Mouse (Mus musculus) neural tube, embryonic 13.5 days (tissue): ENCODE results near the gene Cers3. TPM values are rescaled to one million over a fixed set of nuclear protein-coding genes. Genes with fewer than 3 reads are reported as not detected.

Experiments
- ATAC-seq: fragments of 200-750 bp; cut with Nextera tagmentation; 2 replicates; pipeline ENCODE4 v1.8.0; 2017; ENCODE audit warnings: low read depth, mild to moderate bottlenecking, moderate TSS enrichment, moderate library complexity
- H3K27ac ChIP-seq: fragments of 300-500 bp; sonication (generic); replicated peaks from 2 replicates; pipeline ENCODE4 v1.5.1; 2015; ENCODE audit warnings: moderate library complexity, mild to moderate bottlenecking, inconsistent platforms
- H3K27me3 ChIP-seq: fragments of 300-500 bp; sonication (generic); 2 replicates; pipeline ENCODE4 v1.6.1; 2015; ENCODE audit warnings: mild to moderate bottlenecking, inconsistent platforms
- H3K36me3 ChIP-seq: fragments of 300-500 bp; sonication (generic); 2 replicates; pipeline ENCODE4 v1.6.1; 2015; ENCODE audit warnings: mild to moderate bottlenecking, inconsistent platforms
- H3K4me1 ChIP-seq: fragments of 300-500 bp; sonication (generic); replicated peaks from 2 replicates; pipeline ENCODE4 v1.6.1; 2015; ENCODE audit warnings: inconsistent platforms
- H3K4me2 ChIP-seq: fragments of 300-500 bp; sonication (generic); 2 replicates; pipeline ENCODE4 v1.6.1; 2015; ENCODE audit warnings: inconsistent platforms, mild to moderate bottlenecking, moderate library complexity
- H3K4me3 ChIP-seq: fragments of 300-500 bp; sonication (generic); 2 replicates; pipeline ENCODE4 v1.5.1; 2015; ENCODE audit warnings: mild to moderate bottlenecking, inconsistent platforms
- H3K9ac ChIP-seq: fragments of 300-500 bp; sonication (generic); 2 replicates; pipeline ENCODE4 v1.6.1; 2015; ENCODE audit warnings: moderate library complexity, mild to moderate bottlenecking, inconsistent platforms
- H3K9me3 ChIP-seq: fragments of 300-500 bp; sonication (generic); 2 replicates; pipeline ENCODE4 v1.6.1; 2016; ENCODE audit warnings: inconsistent platforms
- WGBS: fragments of 180-500 bp; shearing (Covaris S2); methylation state at CpG from one replicate; pipeline ENCODE4 v1.1.7; 2015; 5-methylcytosine and 5-hydroxymethylcytosine counted together
- polyA plus RNA-seq: library from polyadenylated mRNA; unstranded; fragments of >200 nt; fragmentation: Nextera tagmentation; extraction: Ambion mirVana; gene quantifications from 2 replicates; pipeline ENCODE4 v1.2.1, GENCODE M21; 2015

The Cers3 gene
- polyA plus RNA-seq, 1 experiment from 2014 or later = 0.33 TPM

DNA sequence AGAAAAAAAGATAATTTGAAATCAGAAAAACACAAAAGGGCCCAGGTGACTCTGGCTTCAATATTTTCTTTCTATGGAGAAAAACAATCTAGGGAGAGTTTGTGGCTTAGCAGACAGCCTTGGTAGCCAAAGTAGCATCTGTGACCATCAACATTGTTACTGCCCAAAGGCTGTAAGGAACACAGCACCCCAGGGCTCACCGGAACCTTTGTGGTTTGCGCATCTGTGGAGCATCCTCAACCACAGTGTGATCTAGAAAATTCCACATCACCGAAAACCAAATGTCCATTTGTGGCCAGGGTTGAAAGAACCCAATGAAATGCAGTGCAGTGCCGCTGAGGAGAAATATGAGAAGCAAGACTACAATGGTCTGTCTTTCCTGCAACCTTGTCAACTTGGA is 69.0 kb downstream of the Cers3 start:
- Histone ChIP-seq H3K4me2 (no peak overlapping the region), H3K4me1 (0 out of 2 replicates have a peak, but pooled peaks cover 7% of the 10 kb centered on the region), H3K9ac (no peak overlapping the region), H3K9me3 (no peaks in the 10 kb centered on the region), H3K27me3 (no peaks in the 10 kb centered on the region), H3K36me3 (no peaks in the 10 kb centered on the region), H3K4me3 (no peak overlapping the region), H3K27ac (no peak overlapping the region)
- 87% methylated on average over 4 of the region's 4 CpGs for WGBS
- ATAC-seq = no peak

DNA sequence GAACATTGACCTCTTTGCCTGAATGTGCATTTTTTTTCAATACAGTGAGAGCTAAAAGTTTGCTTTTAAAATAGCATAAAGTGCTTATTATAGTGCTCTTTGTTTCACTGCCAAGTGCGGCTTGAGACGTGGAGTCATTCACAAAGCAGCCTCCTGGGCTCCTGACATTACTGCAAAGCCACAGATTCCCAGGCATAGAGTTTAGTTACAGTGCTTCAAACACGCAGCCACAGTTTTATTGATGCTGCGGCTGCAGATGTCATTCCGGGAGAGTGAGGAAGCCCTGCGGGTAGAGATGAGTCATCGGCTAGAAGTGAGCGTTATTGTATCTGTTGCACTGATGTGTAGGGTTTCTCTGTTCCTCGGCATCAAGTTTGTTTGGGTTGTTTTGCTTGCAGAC is 69.4 kb downstream of the Cers3 start:
- WGBS = 50% methylated on average over 9 of the region's 9 CpGs
- Histone ChIP-seq H3K27me3 (no peaks in the 10 kb centered on the region), H3K4me3 (no peak overlapping the region), H3K36me3 (no peaks in the 10 kb centered on the region), H3K9me3 (no peaks in the 10 kb centered on the region), H3K4me2 (no peak overlapping the region), H3K4me1 (0 out of 2 replicates have a peak, but pooled peaks cover 7% of the 10 kb centered on the region), H3K9ac (no peak overlapping the region), H3K27ac (no peak overlapping the region)
- no peak for ATAC-seq

- Histone ChIP-seq H3K4me3 (no peak overlapping the region), H3K9me3 (no peaks in the 10 kb centered on the region), H3K4me2 (no peak overlapping the region), H3K4me1 (0 out of 2 replicates have a peak, but pooled peaks cover 7% of the 10 kb centered on the region), H3K36me3 (no peaks in the 10 kb centered on the region), H3K27me3 (no peaks in the 10 kb centered on the region), H3K9ac (no peak overlapping the region), H3K27ac (no peak overlapping the region)
- ATAC-seq = no peak
- WGBS = 87% methylated on average over 1 of the region's 1 CpGs
These were observed 69.9 kb downstream of the Cers3 start for GRCm38 (mm10) chr7:66813172-66813571.

- Histone ChIP-seq H3K27me3 (no peaks in the 10 kb centered on the region), H3K4me1 (0 out of 2 replicates have a peak, but pooled peaks cover 7% of the 10 kb centered on the region), H3K4me2 (no peak overlapping the region), H3K4me3 (no peak overlapping the region), H3K27ac (no peak overlapping the region), H3K36me3 (no peaks in the 10 kb centered on the region), H3K9me3 (no peaks in the 10 kb centered on the region), H3K9ac (no peak overlapping the region)
- no peak for ATAC-seq
- 81% methylated on average over 6 of the region's 6 CpGs for WGBS
These were observed 72.2 kb downstream of the Cers3 start for GRCm38 (mm10) chr7:66815526-66815925.

GRCm38 (mm10) chr7:66820034-66820433 is 76.7 kb downstream of the Cers3 start:
- no peak overlapping the region for H3K9ac ChIP-seq
- no peak for ATAC-seq
- H3K27me3 ChIP-seq = no peaks in the 10 kb centered on the region
- no peak overlapping the region for H3K27ac ChIP-seq
- no peaks in the 10 kb centered on the region for H3K9me3 ChIP-seq
- H3K4me2 ChIP-seq = no peak overlapping the region
- no peaks in the 10 kb centered on the region for H3K4me1 ChIP-seq
- H3K4me3 ChIP-seq = no peak overlapping the region
- no peaks in the 10 kb centered on the region for H3K36me3 ChIP-seq
- 27% methylated on average over 6 of the region's 6 CpGs for WGBS

DNA sequence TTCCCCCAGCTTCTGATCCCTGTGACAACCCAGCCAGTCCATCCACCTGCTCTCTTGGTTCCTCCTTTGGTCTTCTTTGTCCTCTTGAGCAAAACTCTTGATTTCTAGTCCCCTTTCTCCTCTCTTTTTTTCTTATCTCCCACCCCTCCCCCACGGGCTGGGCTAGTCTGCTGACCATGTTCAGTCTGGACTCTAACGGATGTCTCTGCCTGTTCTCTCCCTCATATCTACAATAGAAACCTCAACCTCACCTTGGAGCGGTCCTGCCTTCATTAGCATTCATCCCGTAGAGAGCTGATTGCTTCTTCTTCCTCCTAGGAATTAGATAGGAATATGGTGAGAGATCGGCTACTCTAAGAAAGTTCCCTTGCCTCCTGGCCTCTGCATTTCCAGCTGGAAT is 87.5 kb downstream of the Cers3 start:
- H3K9me3 ChIP-seq = no peaks in the 10 kb centered on the region
- no peak overlapping the region for H3K27ac ChIP-seq
- no peak overlapping the region for H3K4me2 ChIP-seq
- H3K27me3 ChIP-seq = no peaks in the 10 kb centered on the region
- peaks cover 7% of the 10 kb centered on the region; the same call in 1 of the 2 replicates for H3K4me1 ChIP-seq
- H3K9ac ChIP-seq = no peak overlapping the region
- 87% methylated on average over 5 of the region's 5 CpGs for WGBS
- ATAC-seq = no peak
- H3K4me3 ChIP-seq = no peak overlapping the region
- H3K36me3 ChIP-seq = no peaks in the 10 kb centered on the region

DNA sequence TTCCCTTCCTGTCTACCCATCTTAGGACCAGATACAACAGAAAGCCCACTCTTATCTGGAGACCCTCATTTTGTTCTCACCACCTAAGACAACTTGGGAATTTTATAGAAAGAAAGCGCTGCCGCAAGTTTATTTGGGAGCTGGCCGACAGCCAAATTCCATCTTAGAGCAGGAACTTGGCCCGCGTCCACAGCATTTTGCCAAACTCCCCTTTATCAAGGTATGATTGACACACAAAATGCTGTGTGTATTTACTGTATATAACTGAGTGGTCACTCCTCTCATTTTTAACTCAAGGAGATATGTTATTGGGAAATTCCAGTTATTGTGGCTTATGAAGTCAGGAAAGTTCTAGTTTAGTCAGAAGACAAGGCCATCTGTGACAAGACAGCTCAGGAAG is 88.0 kb downstream of the Cers3 start:
- Histone ChIP-seq H3K4me3 (no peak overlapping the region), H3K27ac (no peak overlapping the region), H3K4me1 (peaks cover 7% of the 10 kb centered on the region; the same call in 1 of the 2 replicates), H3K27me3 (no peaks in the 10 kb centered on the region), H3K36me3 (no peaks in the 10 kb centered on the region), H3K4me2 (no peak overlapping the region), H3K9ac (no peak overlapping the region), H3K9me3 (no peaks in the 10 kb centered on the region)
- WGBS = 68% methylated on average over 5 of the region's 5 CpGs
- ATAC-seq = no peak

DNA sequence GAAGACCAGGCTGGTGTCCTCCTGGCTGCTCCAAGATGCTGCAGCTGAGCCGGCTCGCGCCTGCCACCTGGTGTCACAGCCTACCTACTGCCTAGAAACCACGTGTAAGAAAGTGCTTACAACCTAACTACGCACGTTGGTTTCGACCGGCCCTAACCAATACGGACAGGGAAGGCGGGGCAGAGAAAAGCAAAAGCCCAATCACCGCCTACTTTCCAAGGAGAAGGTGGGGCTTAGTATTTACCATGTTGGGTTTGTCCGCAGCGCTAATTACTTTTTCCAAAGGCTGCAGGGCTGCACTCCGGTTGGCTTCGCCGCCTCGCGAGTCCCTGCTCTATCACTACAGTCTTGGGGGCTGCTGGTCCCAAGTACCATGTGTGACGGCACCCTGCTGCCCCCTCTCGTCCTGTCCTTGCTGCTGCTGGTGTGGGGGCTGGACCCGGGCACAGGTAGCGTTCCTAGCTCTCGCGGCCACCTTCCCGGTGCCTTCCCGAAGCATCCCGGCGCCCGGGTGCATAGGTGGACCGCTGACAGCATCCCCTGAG is 96.2 kb downstream of the Cers3 start, which contains the start of gene Adamts17:
TSS of gene Adamts17 (plus strand) at position 273 of the 545 bp plus-strand sequence.
- H3K9me3 ChIP-seq = no peaks in the 10 kb centered on the region
- peaks cover 25% of the 10 kb centered on the region for H3K4me1 ChIP-seq
- peak within 1 kb of the TSS; percentile 73 for H3K4me3 ChIP-seq
- H3K9ac ChIP-seq = peak within 1 kb of the TSS; percentile 80
- no peaks in the 10 kb centered on the region for H3K36me3 ChIP-seq
- under 1% methylated on average over 30 of the region's 30 CpGs for WGBS
- H3K27ac ChIP-seq = peak within 1 kb of the TSS; percentile 78
- ATAC-seq = peak; percentile 99
- H3K27me3 ChIP-seq = peaks cover 31% of the 10 kb centered on the region
- H3K4me2 ChIP-seq = peak within 1 kb of the TSS; percentile 98

DNA sequence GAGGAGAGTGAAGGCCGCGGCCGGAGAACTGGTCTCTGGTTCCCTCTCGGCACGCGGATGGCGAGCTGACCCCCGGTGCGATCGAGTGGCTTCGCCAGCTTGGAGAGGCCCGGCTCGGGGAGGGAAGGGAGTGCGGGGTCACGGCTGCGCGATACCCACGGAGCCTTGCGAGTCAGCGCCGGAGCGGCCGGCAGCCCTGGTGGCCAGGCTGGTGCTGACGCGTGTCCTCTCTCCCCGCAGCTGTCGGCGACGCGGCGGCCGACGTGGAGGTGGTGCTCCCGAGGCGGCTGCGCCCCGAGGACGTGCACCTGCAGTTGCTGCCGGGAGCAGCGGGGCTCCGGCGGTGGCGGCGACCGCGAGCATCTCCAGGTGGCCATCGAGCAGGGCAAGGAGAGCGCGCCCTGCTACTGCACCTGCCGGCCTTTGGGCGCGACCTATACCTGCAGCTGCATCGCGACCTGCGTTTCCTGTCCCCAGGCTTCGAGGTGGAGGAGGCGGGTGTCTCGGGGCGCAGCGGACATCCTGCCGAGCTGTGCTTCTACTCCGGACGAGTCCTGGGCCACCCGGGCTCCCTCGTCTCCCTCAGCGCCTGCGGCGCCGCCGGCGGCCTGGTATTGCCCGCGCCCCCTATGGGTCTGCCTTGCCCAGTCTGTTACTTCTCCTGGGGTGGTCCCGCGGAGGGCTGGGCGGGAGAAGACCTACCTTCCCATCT is 96.9 kb downstream of the Cers3 start:
- Histone ChIP-seq H3K36me3 (no peaks in the 10 kb centered on the region), H3K9ac (peak overlapping the region; percentile 80), H3K4me3 (peak overlapping the region; percentile 73), H3K9me3 (no peaks in the 10 kb centered on the region), H3K4me2 (peak overlapping the region; percentile 98), H3K27ac (peak overlapping the region; percentile 78), H3K27me3 (peaks cover 31% of the 10 kb centered on the region), H3K4me1 (peaks cover 25% of the 10 kb centered on the region)
- ATAC-seq = peak; percentile 76
- under 1% methylated on average over 67 of the region's 76 CpGs for WGBS

DNA sequence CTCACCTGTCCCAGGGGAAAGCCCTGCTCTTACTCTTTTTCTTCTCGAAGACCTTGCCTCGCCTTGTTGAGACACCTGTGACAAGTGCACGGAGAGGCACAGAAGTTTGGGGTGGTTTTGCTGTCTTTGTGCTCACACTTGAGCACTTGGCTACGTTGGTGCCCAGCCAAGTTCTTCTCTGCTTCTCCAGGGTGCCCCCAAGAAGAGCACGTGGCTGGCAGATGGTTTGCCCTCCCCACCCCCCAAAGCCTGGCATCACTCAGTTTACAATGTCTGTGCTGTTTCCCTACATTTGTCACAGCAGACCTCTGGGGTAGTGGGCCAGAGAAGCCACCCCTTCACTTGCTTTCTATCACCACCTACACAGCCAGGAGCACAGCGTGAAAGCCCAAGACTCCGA is 97.9 kb downstream of the Cers3 start:
- Histone ChIP-seq H3K4me2 (peak overlapping the region; percentile 98), H3K9ac (peak overlapping the region; percentile 80), H3K36me3 (no peaks in the 10 kb centered on the region), H3K27me3 (peaks cover 31% of the 10 kb centered on the region), H3K9me3 (no peaks in the 10 kb centered on the region), H3K4me3 (peak overlapping the region; percentile 73), H3K4me1 (peaks cover 25% of the 10 kb centered on the region), H3K27ac (no peak overlapping the region)
- ATAC-seq = no peak
- 70% methylated on average over 7 of the region's 7 CpGs for WGBS

GRCm38 (mm10) chr7:66842021-66842420 is 98.7 kb downstream of the Cers3 start:
- no peaks in the 10 kb centered on the region for H3K9me3 ChIP-seq
- no peak overlapping the region for H3K9ac ChIP-seq
- H3K4me2 ChIP-seq = 0 out of 2 replicates have a peak overlapping the region, but pooled peaks have one; percentile 98
- H3K27me3 ChIP-seq = peaks cover 31% of the 10 kb centered on the region
- no peak overlapping the region for H3K27ac ChIP-seq
- no peak for ATAC-seq
- WGBS = 57% methylated on average over 10 of the region's 10 CpGs
- H3K4me3 ChIP-seq = no peak overlapping the region
- H3K4me1 ChIP-seq = peaks cover 25% of the 10 kb centered on the region
- no peaks in the 10 kb centered on the region for H3K36me3 ChIP-seq

DNA sequence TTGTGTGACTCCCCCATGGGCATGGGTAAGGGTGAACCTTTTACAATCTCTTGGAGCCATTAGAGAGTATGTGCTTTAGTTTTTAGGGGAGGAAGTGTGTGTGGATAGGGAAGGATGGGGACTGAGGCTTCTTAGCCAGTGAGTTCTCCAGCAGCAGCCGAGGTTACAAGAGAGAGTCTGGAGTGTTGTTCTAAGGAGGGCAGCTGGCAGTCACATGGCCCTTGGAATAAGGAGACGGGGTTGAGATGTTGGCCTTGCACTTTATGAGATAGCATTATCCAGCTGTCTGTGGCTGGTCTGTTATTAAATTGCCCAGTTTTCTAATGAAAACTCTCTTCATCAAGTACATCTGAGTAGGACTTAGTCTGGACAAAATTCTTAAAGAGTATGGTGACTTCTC is 100.5 kb downstream of the Cers3 start:
- H3K4me3 ChIP-seq = no peak overlapping the region
- no peaks in the 10 kb centered on the region for H3K36me3 ChIP-seq
- no peak for ATAC-seq
- H3K9me3 ChIP-seq = no peaks in the 10 kb centered on the region
- peaks cover 25% of the 10 kb centered on the region for H3K4me1 ChIP-seq
- H3K4me2 ChIP-seq = no peak overlapping the region
- H3K27ac ChIP-seq = no peak overlapping the region
- 82% methylated on average over 2 of the region's 2 CpGs for WGBS
- H3K27me3 ChIP-seq = peaks cover 23% of the 10 kb centered on the region
- H3K9ac ChIP-seq = no peak overlapping the region
